Mouse (Mus musculus): ENCODE measurements around the gene Rcn2. TPM values are rescaled to one million over a fixed set of nuclear protein-coding genes. Genes with fewer than 3 reads are reported as not detected.
"Not testable (repeated sequence)": the region's sequence is repeated elsewhere in the genome, so short reads cannot be mapped to it uniquely, and the experiment has no call there.

Rcn2 gene
- polyA plus RNA-seq (2011; ENCODE audit: insufficient read depth, insufficient read length, low read depth, missing spikeins): 72.3 and 82.3 TPM in 2 replicates

DNA sequence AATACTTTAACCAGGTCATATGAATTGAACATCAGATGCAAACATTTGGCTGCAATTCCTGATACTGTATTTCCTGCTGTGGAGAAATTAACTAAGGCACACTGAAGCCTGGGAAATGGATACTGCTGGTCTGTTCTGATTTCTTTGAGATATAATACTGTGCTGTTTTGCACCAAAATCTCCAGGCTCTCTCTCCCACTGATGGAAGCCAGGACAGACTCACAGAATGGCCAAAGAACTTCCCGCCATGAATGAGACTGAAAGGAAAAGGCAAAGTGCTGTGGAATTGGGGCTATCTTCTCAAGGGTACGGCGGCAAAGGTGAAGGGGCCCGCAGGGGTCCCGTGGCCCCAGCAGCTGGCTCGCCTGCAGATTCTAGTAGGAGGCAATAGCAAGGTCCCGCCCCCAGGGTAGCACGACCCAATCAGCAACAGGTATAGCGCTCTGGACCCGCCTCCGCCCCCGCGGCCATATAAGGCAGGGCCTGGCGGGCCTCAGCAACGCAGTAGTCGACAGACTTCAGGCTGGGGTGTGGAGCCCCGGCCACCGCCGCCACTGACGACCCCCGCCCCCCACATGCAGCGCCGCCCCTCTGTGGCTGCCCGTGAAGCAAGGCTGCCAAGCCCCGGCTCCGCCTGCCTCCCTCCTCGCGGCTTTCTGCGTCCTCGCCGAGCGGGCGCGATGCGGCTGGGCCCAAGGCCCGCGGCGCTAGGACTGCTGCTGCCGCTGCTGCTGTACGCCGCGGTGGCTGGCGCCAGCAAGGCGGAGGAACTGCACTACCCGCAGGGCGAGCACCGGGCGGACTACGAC is at the start of gene Rcn2:
TSS of gene Rcn2 (plus strand) at position 474 of the 809 bp plus-strand sequence.
- H3K9me3 ChIP-seq (replicated peaks; ENCODE audit: control insufficient read depth, insufficient read depth, low read length, poor library complexity, severe bottlenecking): no peaks in the 10 kb centered on the region
- H3K9ac ChIP-seq (ENCODE audit: low read depth, poor library complexity, severe bottlenecking): peak within 1 kb of the TSS; percentile 62
- H3K4me3 ChIP-seq (ENCODE audit: low read depth, low read length): peak within 1 kb of the TSS; percentile 70
- no peak for TF ChIP-seq CTCF (IDR thresholded peaks at IDR 0.05; ENCODE audit: low read depth, low read length)
- TF ChIP-seq POLR2A (IDR thresholded peaks at IDR 0.05; ENCODE audit: insufficient read depth, low read length): peak; percentile 51
- H3K36me3 ChIP-seq (ENCODE audit: control insufficient read depth, insufficient read depth, low read length, poor library complexity, severe bottlenecking): peaks cover 2% of the 10 kb centered on the region; the same call in 1 of the 2 replicates
- no peak within 1 kb of the TSS; the same call in 1 of the 2 replicates for H3K27ac ChIP-seq (ENCODE audit: insufficient read depth, low read length)
- no peaks in the 10 kb centered on the region for H3K27me3 ChIP-seq (ENCODE audit: control insufficient read depth, insufficient read depth, low read length, poor library complexity, severe bottlenecking)
- H3K4me1 ChIP-seq (ENCODE audit: control insufficient read depth, insufficient read depth, low read length): no peaks in the 10 kb centered on the region

DNA sequence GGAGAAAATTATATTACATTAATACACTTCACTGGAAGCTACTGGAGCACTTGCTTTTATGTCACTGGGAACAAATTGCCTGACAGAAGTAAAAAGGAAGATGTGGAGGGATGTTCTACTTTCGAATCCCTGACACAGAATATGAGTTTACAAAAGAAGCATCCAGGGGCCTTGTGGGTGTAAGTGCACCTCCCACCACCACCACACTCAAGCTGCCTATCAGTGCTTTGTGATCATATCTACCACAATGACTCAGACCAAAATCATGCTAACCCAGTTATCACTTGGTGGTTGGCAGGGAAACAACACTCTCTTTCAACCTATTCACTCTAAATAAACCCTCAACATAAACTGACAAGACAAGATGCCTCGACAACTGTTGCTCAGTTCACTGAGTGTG is 37.0 kb upstream of the Rcn2 start:
- H3K27ac ChIP-seq (ENCODE audit: insufficient read depth, low read length); H3K36me3 ChIP-seq (ENCODE audit: control insufficient read depth, insufficient read depth, low read length, poor library complexity, severe bottlenecking); H3K9me3 ChIP-seq (replicated peaks; ENCODE audit: control insufficient read depth, insufficient read depth, low read length, poor library complexity, severe bottlenecking); H3K4me3 ChIP-seq (ENCODE audit: low read depth, low read length); H3K4me1 ChIP-seq (ENCODE audit: control insufficient read depth, insufficient read depth, low read length); H3K9ac ChIP-seq (ENCODE audit: low read depth, poor library complexity, severe bottlenecking); H3K27me3 ChIP-seq (ENCODE audit: control insufficient read depth, insufficient read depth, low read length, poor library complexity, severe bottlenecking): not testable (repeated sequence)

DNA sequence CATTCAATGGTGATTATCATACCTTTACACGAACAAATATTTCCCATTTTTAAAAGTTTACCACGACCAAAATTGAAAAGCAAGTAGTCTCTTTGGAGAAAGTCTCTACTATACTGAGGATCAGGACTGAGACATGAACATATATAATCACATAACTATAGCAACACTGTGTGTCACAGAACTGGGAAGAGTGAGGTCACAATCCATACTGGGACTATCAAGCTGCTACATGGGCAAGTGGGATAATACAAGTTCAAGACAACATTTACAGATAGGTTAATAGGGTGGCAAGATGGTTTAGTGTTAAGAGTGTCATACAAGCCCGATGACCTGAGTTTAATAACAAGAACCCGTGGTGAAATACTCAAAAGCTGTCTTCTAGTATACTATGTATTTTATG is 31.2 kb upstream of the Rcn2 start, which contains the start of gene 4930563M21Rik:
TSS of gene 4930563M21Rik (minus strand) at position 101 of the 400 bp plus-strand sequence.
- Histone ChIP-seq H3K27ac (ENCODE audit: insufficient read depth, low read length) (no peak within 1 kb of the TSS), H3K36me3 (ENCODE audit: control insufficient read depth, insufficient read depth, low read length, poor library complexity, severe bottlenecking) (no peaks in the 10 kb centered on the region), H3K9me3 (replicated peaks; ENCODE audit: control insufficient read depth, insufficient read depth, low read length, poor library complexity, severe bottlenecking) (peaks cover 6% of the 10 kb centered on the region; the same call in 1 of the 2 replicates), H3K9ac (ENCODE audit: low read depth, poor library complexity, severe bottlenecking) (no peak within 1 kb of the TSS), H3K27me3 (ENCODE audit: control insufficient read depth, insufficient read depth, low read length, poor library complexity, severe bottlenecking) (no peaks in the 10 kb centered on the region), H3K4me3 (ENCODE audit: low read depth, low read length) (no peak within 1 kb of the TSS), H3K4me1 (ENCODE audit: control insufficient read depth, insufficient read depth, low read length) (no peaks in the 10 kb centered on the region)
- TF ChIP-seq POLR2A (IDR thresholded peaks at IDR 0.05; ENCODE audit: insufficient read depth, low read length) (no peak), CTCF (IDR thresholded peaks at IDR 0.05; ENCODE audit: low read depth, low read length) (no peak), EP300 (IDR thresholded peaks at IDR 0.05; ENCODE audit: insufficient read depth, low read depth, low read length) (no peak)

DNA sequence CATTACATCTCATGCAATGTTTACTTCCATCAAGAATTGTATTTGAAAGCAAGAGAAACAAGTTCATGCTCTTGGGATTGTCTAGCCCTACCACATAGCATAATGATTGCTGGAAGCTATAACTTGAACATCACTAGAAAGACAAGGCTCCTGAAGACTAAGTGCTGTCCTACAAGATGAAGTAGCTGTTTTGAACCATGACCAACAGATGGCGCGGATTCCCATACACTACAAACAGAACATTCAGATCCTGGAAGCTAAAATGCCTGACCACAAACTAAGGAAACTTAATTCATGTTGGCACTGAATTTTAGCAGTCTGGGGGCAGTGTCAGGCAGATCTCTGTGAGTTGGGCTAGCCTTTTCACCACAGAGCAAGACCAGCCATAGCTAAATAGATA is 16.9 kb upstream of the Rcn2 start:
- Histone ChIP-seq H3K9me3 (replicated peaks; ENCODE audit: control insufficient read depth, insufficient read depth, low read length, poor library complexity, severe bottlenecking) (no peaks in the 10 kb centered on the region), H3K4me3 (ENCODE audit: low read depth, low read length) (no peak overlapping the region), H3K4me1 (ENCODE audit: control insufficient read depth, insufficient read depth, low read length) (no peaks in the 10 kb centered on the region), H3K36me3 (ENCODE audit: control insufficient read depth, insufficient read depth, low read length, poor library complexity, severe bottlenecking) (no peaks in the 10 kb centered on the region), H3K27ac (ENCODE audit: insufficient read depth, low read length) (no peak overlapping the region), H3K9ac (ENCODE audit: low read depth, poor library complexity, severe bottlenecking) (no peak overlapping the region), H3K27me3 (ENCODE audit: control insufficient read depth, insufficient read depth, low read length, poor library complexity, severe bottlenecking) (no peaks in the 10 kb centered on the region)
- TF ChIP-seq CTCF (IDR thresholded peaks at IDR 0.05; ENCODE audit: low read depth, low read length) (no peak), EP300 (IDR thresholded peaks at IDR 0.05; ENCODE audit: insufficient read depth, low read depth, low read length) (no peak), POLR2A (IDR thresholded peaks at IDR 0.05; ENCODE audit: insufficient read depth, low read length) (no peak)

DNA sequence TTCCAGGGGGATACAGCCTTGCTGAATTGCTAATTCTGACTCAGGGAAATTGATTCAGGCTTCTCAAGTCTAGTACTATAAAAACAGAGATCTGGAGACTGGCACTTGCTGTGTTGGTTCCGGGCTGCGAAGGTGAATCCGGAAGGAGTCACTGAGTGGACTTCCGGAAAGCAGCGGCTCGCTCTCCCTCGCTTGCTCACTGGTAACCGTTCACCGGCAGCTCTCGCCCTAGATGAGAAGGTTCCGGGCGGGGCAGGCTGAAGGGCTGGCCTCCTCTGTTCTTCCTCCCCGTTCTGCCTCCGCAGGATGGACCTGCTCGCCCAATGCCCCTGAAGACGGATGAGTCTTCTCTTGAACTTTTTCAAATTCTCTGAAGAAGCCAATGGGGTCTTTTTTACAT is 14.4 kb upstream of the Rcn2 start:
- no peaks in the 10 kb centered on the region for H3K27me3 ChIP-seq (ENCODE audit: control insufficient read depth, insufficient read depth, low read length, poor library complexity, severe bottlenecking)
- no peak overlapping the region for H3K9ac ChIP-seq (ENCODE audit: low read depth, poor library complexity, severe bottlenecking)
- H3K27ac ChIP-seq (ENCODE audit: insufficient read depth, low read length): no peak overlapping the region
- H3K4me1 ChIP-seq (ENCODE audit: control insufficient read depth, insufficient read depth, low read length): no peaks in the 10 kb centered on the region
- TF ChIP-seq CTCF (IDR thresholded peaks at IDR 0.05; ENCODE audit: low read depth, low read length): no peak
- TF ChIP-seq EP300 (IDR thresholded peaks at IDR 0.05; ENCODE audit: insufficient read depth, low read depth, low read length): no peak
- no peak for TF ChIP-seq POLR2A (IDR thresholded peaks at IDR 0.05; ENCODE audit: insufficient read depth, low read length)
- no peaks in the 10 kb centered on the region for H3K36me3 ChIP-seq (ENCODE audit: control insufficient read depth, insufficient read depth, low read length, poor library complexity, severe bottlenecking)
- no peaks in the 10 kb centered on the region for H3K9me3 ChIP-seq (replicated peaks; ENCODE audit: control insufficient read depth, insufficient read depth, low read length, poor library complexity, severe bottlenecking)
- H3K4me3 ChIP-seq (ENCODE audit: low read depth, low read length): no peak overlapping the region

DNA sequence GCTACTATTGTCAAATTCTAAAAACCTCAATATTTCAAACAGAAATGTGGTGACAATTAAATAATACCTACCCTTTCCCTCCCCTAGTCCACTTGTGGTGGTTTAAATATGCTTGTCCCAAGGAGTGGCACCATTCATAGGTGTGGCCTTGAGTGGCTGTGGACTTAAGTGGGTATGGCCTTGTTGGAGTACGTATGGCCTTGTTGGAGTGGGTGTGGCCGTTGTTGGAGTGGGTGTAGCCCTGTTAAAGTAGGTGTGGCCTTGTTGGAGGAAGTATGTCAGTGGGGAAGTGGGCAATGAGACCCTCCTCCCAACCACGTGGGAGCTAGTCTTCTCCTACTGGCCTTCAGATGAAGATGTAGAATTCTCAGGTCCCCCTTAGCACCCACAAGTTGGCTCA is 9.4 kb upstream of the Rcn2 start:
- Histone ChIP-seq H3K36me3 (ENCODE audit: control insufficient read depth, insufficient read depth, low read length, poor library complexity, severe bottlenecking) (no peaks in the 10 kb centered on the region), H3K9me3 (replicated peaks; ENCODE audit: control insufficient read depth, insufficient read depth, low read length, poor library complexity, severe bottlenecking) (no peaks in the 10 kb centered on the region), H3K27me3 (ENCODE audit: control insufficient read depth, insufficient read depth, low read length, poor library complexity, severe bottlenecking) (no peaks in the 10 kb centered on the region), H3K27ac (ENCODE audit: insufficient read depth, low read length) (no peak overlapping the region), H3K9ac (ENCODE audit: low read depth, poor library complexity, severe bottlenecking) (no peak overlapping the region), H3K4me3 (ENCODE audit: low read depth, low read length) (no peak overlapping the region), H3K4me1 (ENCODE audit: control insufficient read depth, insufficient read depth, low read length) (no peaks in the 10 kb centered on the region)
- TF ChIP-seq CTCF (IDR thresholded peaks at IDR 0.05; ENCODE audit: low read depth, low read length) (no peak), POLR2A (IDR thresholded peaks at IDR 0.05; ENCODE audit: insufficient read depth, low read length) (no peak), EP300 (IDR thresholded peaks at IDR 0.05; ENCODE audit: insufficient read depth, low read depth, low read length) (no peak)

All from ES-Bruce4 (cell line).